Mouse (Mus musculus): ENCODE results near the gene Mthfs. TPM values are rescaled to one million over a fixed set of nuclear protein-coding genes. Genes with fewer than 3 reads are reported as not detected.
"Not testable (repeated sequence)": the region's sequence is repeated elsewhere in the genome, so short reads cannot be mapped to it uniquely, and the experiment has no call there.

Mthfs gene
- polyA plus RNA-seq, 1 experiment from 2014 or later = 26.7 TPM

DNA sequence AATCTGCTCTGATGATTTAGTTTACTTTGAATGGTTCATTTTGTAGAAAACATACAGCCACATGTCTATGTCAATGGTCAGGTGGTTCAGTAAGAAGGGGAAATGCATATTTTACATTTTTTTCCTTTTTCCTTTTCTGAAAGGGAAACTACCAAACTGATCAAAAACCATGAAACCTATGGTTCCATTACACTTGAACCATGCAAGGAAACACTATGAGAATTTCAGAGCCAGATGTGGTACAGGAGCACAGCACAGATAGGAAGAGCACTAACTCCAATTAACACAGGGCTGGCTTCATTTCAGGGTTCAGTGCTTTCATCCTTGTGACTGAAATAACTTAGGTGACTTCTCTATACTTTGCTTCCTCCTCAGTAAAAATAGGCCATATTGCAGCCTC, 8.2 kb upstream of the Mthfs start:
- H3K36me3 ChIP-seq (ENCODE audit: control insufficient read depth, insufficient read depth, low read length); H3K4me1 ChIP-seq (ENCODE audit: control insufficient read depth, insufficient read depth, low read length); H3K9me3 ChIP-seq (ENCODE audit: control insufficient read depth, low read length); H3K27me3 ChIP-seq (ENCODE audit: control insufficient read depth, insufficient read depth, low read length); H3K4me2 ChIP-seq (replicated peaks; ENCODE audit: low read depth, low read length); H3K27ac ChIP-seq (ENCODE audit: low read depth, low read length); ATAC-seq (ENCODE audit: low FRiP score, low TSS enrichment); H3K4me3 ChIP-seq (ENCODE audit: low read length); H3K9ac ChIP-seq (ENCODE audit: low read depth, low read length): not testable (repeated sequence)

DNA sequence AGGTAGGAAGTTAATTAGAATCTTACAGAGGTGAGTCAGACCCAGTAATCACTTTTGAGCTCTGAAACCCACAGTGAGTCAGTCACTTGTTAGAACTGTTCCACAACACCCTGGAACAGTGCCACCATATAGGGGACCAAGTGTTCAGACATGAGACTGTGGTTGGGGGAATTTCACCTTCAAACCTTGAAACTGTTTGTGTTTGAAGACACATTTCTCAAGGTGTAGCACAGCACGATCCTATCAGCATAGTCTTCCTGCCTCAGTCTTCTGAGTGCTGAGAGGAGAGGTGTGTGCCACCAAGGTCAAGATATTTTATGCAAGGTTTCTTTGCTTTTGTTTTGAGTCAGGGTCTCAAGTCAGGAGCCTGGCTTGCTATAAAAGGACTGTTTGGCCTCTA, 1.5 kb upstream of the Mthfs start:
- not testable (repeated sequence) for H3K27ac ChIP-seq (ENCODE audit: low read depth, low read length); H3K9me3 ChIP-seq (ENCODE audit: control insufficient read depth, low read length); H3K4me2 ChIP-seq (replicated peaks; ENCODE audit: low read depth, low read length); ATAC-seq (ENCODE audit: low FRiP score, low TSS enrichment); H3K36me3 ChIP-seq (ENCODE audit: control insufficient read depth, insufficient read depth, low read length); H3K4me3 ChIP-seq (ENCODE audit: low read length); H3K27me3 ChIP-seq (ENCODE audit: control insufficient read depth, insufficient read depth, low read length); H3K9ac ChIP-seq (ENCODE audit: low read depth, low read length); H3K4me1 ChIP-seq (ENCODE audit: control insufficient read depth, insufficient read depth, low read length)
- WGBS = 100% methylated on average over 1 of the region's 1 CpGs

DNA sequence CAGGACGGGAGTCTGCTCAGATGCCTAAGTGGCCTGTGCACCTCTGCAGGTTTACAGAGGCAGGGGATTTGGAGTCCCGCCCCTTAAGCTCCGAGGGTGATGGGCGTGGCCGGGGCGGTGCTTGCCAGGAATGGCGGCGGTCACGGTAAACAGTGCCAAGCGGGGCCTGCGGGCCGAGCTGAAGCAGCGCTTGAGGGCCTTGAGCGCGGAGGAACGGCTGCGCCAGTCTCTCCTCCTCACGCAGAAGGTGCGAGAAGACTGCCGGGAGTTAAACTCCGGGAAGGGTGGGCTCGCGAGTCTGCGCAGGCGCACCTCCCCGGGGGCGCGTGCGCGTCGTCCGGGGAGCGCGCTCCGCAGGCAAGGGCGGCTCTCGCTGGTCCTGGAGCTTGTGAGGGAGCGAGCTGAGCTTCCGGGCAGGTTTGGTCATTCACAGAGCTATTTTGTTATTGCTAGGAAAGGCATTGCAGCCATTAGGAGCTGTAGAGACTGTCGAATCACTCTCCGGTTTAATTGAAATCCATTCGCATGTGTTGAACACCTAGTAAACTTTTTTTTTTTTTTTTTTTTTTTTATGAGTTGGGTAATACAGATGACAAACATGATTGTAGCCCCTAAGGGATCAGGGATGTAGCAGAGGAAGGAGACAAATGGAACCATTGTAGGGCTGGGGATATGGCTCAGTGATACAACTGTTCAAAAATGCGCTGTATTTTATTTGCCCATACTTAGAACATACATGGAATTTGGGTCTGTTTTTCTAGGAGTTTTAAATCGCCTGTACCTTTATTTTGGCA, 786 bp downstream of the Mthfs start:
- not testable (repeated sequence) for H3K4me1 ChIP-seq (ENCODE audit: control insufficient read depth, insufficient read depth, low read length); H3K9me3 ChIP-seq (ENCODE audit: control insufficient read depth, low read length); H3K27ac ChIP-seq (ENCODE audit: low read depth, low read length); H3K27me3 ChIP-seq (ENCODE audit: control insufficient read depth, insufficient read depth, low read length); H3K36me3 ChIP-seq (ENCODE audit: control insufficient read depth, insufficient read depth, low read length); H3K9ac ChIP-seq (ENCODE audit: low read depth, low read length)
- peak; percentile 97 for ATAC-seq (ENCODE audit: low FRiP score, low TSS enrichment)
- WGBS = 9% methylated on average over 8 of the region's 44 CpGs
- H3K4me2 ChIP-seq (replicated peaks; ENCODE audit: low read depth, low read length) = peak overlapping the region; percentile 40
- peak overlapping the region; percentile 24; the same call in 1 of the 2 replicates for H3K4me3 ChIP-seq (ENCODE audit: low read length)

DNA sequence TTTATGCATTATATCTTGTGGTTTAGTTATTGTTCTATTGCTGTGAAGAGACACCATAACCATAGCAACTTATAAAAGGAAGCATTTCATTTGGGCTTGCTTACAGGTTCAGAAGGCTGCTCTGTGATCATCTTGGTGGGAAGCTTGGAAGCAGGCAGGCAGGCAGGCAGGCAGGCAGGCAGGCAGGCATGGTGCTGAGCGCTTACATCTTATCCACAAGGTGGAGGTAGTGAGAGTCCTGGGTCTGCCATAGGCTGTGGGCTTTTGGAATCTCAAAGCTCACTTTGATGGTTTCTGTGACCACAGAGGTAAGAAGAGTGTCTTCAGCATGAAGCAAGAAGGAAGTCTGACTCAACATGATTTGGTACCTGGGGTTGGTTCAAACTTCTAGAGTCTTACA, 2.0 kb downstream of the Mthfs start:
- H3K4me1 ChIP-seq (ENCODE audit: control insufficient read depth, insufficient read depth, low read length); H3K27me3 ChIP-seq (ENCODE audit: control insufficient read depth, insufficient read depth, low read length); H3K9ac ChIP-seq (ENCODE audit: low read depth, low read length); H3K4me3 ChIP-seq (ENCODE audit: low read length); H3K4me2 ChIP-seq (replicated peaks; ENCODE audit: low read depth, low read length); H3K36me3 ChIP-seq (ENCODE audit: control insufficient read depth, insufficient read depth, low read length); H3K9me3 ChIP-seq (ENCODE audit: control insufficient read depth, low read length); H3K27ac ChIP-seq (ENCODE audit: low read depth, low read length): not testable (repeated sequence)
- ATAC-seq (ENCODE audit: low FRiP score, low TSS enrichment) = peak; percentile 30; the same call in 1 of the 2 replicates
- WGBS = 59% methylated on average over 1 of the region's 1 CpGs

DNA sequence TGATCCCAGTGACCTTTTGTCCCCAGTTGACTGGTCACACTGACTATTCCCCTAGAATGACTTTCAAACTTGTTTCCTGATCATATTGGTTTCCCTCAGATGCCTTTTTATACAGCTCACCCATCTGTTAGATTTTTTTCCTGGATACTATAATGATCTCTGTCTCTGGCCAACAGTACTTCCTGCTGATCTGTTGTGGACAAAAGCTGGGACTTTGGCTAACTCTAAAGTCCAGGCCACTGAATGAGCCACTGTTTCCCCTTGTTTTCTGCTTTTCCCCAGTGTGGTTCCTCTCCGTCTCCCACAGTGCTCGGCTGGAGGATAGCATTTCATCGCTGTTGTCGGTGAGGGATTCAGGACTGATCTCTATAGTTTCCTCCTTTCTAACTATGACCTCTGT, 7.7 kb downstream of the Mthfs start:
- not testable (repeated sequence) for H3K9me3 ChIP-seq (ENCODE audit: control insufficient read depth, low read length); H3K36me3 ChIP-seq (ENCODE audit: control insufficient read depth, insufficient read depth, low read length); H3K4me2 ChIP-seq (replicated peaks; ENCODE audit: low read depth, low read length); H3K9ac ChIP-seq (ENCODE audit: low read depth, low read length); ATAC-seq (ENCODE audit: low FRiP score, low TSS enrichment); H3K4me1 ChIP-seq (ENCODE audit: control insufficient read depth, insufficient read depth, low read length); H3K27me3 ChIP-seq (ENCODE audit: control insufficient read depth, insufficient read depth, low read length); H3K27ac ChIP-seq (ENCODE audit: low read depth, low read length); H3K4me3 ChIP-seq (ENCODE audit: low read length)
- WGBS = 92% methylated on average over 4 of the region's 4 CpGs

DNA sequence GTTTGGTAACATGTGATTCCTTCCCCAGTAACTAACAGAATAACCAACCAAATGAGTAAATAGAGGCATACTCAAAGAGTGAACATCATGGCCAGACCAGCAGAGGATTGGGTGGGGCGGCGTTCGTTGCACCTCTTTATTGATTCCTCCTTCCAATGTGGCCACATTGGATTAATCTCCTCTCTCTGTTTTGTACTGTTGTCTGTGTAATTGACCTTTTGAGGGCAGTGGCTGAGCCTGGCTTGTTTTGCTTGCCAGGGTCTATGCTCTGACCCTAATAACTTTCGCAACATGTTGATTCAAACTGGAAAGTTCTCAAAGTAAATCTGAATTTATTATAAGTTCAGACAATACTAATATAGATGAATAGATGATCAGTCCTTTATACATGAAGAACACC, 9.2 kb downstream of the Mthfs start:
- WGBS = 94% methylated on average over 3 of the region's 4 CpGs

DNA sequence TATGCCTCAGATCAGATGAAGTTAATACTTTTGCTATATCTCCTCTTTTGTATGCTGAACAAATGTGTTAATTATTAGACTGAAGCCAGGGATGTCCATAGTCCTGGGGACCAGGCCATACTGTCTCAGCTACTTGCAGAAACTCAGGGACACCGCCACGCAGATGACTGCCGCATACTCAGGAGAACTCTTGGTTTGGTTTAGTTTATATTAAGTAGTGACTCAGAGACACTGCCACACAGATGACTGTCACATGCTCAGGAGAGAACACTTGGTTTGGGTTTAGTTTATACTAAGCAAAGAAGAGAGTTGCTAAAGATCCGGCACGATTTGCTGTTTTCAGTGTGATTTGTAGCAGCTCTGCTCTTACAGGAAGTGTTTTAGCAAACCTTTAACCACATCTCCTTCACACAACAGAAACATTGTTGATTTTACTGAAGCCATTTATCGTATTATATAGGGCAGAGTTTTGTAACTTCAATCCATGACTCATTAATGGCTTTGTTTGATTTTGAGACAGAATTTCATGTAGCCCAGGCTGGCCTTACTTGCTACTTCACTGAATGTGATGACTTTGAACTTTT, 10.3 kb downstream of the Mthfs start:
- not testable (repeated sequence) for H3K4me1 ChIP-seq (ENCODE audit: control insufficient read depth, insufficient read depth, low read length)
- WGBS = 78% methylated on average over 6 of the region's 6 CpGs

More for the DNA sequence above, 9.2 kb downstream of the Mthfs start:
- not testable (repeated sequence) for H3K36me3 ChIP-seq (ENCODE audit: control insufficient read depth, insufficient read depth, low read length); H3K9ac ChIP-seq (ENCODE audit: low read depth, low read length); ATAC-seq (ENCODE audit: low FRiP score, low TSS enrichment); H3K4me3 ChIP-seq (ENCODE audit: low read length); H3K4me1 ChIP-seq (ENCODE audit: control insufficient read depth, insufficient read depth, low read length); H3K4me2 ChIP-seq (replicated peaks; ENCODE audit: low read depth, low read length); H3K27ac ChIP-seq (ENCODE audit: low read depth, low read length); H3K9me3 ChIP-seq (ENCODE audit: control insufficient read depth, low read length); H3K27me3 ChIP-seq (ENCODE audit: control insufficient read depth, insufficient read depth, low read length)

GRCm38 (mm10) chr9:89226071-89226470, 15.6 kb downstream of the Mthfs start:
- no peaks in the 10 kb centered on the region for H3K4me1 ChIP-seq (ENCODE audit: control insufficient read depth, insufficient read depth, low read length)
- H3K9ac ChIP-seq (ENCODE audit: low read depth, low read length) = no peak overlapping the region
- no peaks in the 10 kb centered on the region for H3K9me3 ChIP-seq (ENCODE audit: control insufficient read depth, low read length)
- ATAC-seq (ENCODE audit: low FRiP score, low TSS enrichment) = no peak
- H3K4me3 ChIP-seq (ENCODE audit: low read length) = no peak overlapping the region
- no peaks in the 10 kb centered on the region for H3K36me3 ChIP-seq (ENCODE audit: control insufficient read depth, insufficient read depth, low read length)
- H3K27me3 ChIP-seq (ENCODE audit: control insufficient read depth, insufficient read depth, low read length) = no peaks in the 10 kb centered on the region
- WGBS = 57% methylated on average over 4 of the region's 4 CpGs
- H3K27ac ChIP-seq (ENCODE audit: low read depth, low read length) = no peak overlapping the region
- H3K4me2 ChIP-seq (replicated peaks; ENCODE audit: low read depth, low read length) = no peak overlapping the region

More for the DNA sequence above, 10.3 kb downstream of the Mthfs start:
- H3K4me3 ChIP-seq (ENCODE audit: low read length); H3K4me2 ChIP-seq (replicated peaks; ENCODE audit: low read depth, low read length); H3K9ac ChIP-seq (ENCODE audit: low read depth, low read length); H3K9me3 ChIP-seq (ENCODE audit: control insufficient read depth, low read length); ATAC-seq (ENCODE audit: low FRiP score, low TSS enrichment); H3K27ac ChIP-seq (ENCODE audit: low read depth, low read length); H3K36me3 ChIP-seq (ENCODE audit: control insufficient read depth, insufficient read depth, low read length); H3K27me3 ChIP-seq (ENCODE audit: control insufficient read depth, insufficient read depth, low read length): not testable (repeated sequence)

DNA sequence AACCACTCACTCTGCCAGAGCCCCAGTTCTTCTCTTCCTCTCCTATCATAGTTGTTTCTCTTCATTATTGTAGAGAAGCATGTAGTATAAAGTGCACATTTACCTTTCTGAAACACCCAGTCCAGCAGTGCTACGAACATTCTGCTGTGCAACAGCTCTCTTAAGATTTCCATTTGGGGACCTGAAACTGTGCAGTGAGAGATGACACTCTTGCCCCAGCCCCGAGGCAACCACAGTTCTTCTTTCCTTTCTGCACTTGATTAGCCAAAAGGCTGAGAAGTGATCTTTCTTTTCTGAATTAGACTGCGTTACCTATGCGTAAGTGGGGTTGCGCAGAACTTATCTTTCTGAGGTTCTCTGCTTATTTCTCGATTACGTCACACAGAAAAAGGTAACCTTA, 17.6 kb downstream of the Mthfs start:
- H3K9ac ChIP-seq (ENCODE audit: low read depth, low read length) = no peak overlapping the region
- H3K9me3 ChIP-seq (ENCODE audit: control insufficient read depth, low read length) = no peaks in the 10 kb centered on the region
- no peak overlapping the region for H3K4me3 ChIP-seq (ENCODE audit: low read length)
- no peaks in the 10 kb centered on the region for H3K27me3 ChIP-seq (ENCODE audit: control insufficient read depth, insufficient read depth, low read length)
- no peak for ATAC-seq (ENCODE audit: low FRiP score, low TSS enrichment)
- H3K36me3 ChIP-seq (ENCODE audit: control insufficient read depth, insufficient read depth, low read length) = no peaks in the 10 kb centered on the region
- 89% methylated on average over 7 of the region's 7 CpGs for WGBS
- no peak overlapping the region for H3K27ac ChIP-seq (ENCODE audit: low read depth, low read length)
- no peaks in the 10 kb centered on the region for H3K4me1 ChIP-seq (ENCODE audit: control insufficient read depth, insufficient read depth, low read length)
- no peak overlapping the region for H3K4me2 ChIP-seq (replicated peaks; ENCODE audit: low read depth, low read length)
